Mouse (Mus musculus) embryo, embryonic 10 days (tissue): ENCODE measurements around the gene Nptx1.
A peak's percentile ranks its signal among the peaks of the same experiment; 100 is the strongest.

Experiments used
- DNase-seq: peaks from one replicate; pipeline ENCODE4 v3.0.0-alpha.2; 2015; ENCODE audit warnings: low spot score

Gene Nptx1

DNA sequence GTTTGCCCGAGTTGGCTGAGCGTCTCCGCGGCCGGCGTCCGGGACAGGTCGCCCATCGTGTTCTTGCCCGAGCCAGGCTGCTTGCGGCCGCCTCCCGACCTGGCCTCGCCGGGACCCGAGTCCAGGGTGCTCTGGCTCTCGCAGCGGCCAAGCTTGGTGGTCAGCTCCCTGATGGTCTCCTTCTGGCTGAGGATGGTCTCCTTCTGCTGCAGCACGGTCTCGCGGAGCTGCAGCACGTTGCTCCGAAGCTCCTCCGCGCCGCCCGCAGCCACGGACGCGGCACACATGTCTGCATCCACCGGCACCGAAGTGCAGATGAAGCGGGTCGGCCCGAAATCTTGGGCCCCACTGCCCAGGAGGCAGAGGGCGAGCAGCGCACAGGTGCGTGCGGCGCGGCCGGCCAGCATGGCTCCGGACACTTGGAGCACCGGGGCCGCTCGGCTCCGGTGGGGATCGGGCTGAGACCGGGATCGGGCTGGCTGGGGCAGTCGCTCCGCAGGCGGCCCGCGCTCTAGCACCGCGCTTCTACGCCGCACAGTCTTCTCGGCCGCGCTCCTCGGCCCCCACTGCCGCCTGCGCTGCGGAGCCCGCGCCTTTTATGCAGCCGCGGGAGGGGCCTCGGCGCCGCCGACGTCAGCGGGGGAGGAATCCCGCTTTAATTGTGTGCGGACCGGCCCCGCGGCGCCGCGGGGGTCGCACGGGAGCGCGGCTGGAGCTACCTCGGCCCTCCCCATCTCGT, at the start of gene Nptx1:
Gene Nptx1, minus strand, starts transcription at position 571 of the 739 bp plus-strand sequence.
- peak; percentile 40 for DNase-seq

DNA sequence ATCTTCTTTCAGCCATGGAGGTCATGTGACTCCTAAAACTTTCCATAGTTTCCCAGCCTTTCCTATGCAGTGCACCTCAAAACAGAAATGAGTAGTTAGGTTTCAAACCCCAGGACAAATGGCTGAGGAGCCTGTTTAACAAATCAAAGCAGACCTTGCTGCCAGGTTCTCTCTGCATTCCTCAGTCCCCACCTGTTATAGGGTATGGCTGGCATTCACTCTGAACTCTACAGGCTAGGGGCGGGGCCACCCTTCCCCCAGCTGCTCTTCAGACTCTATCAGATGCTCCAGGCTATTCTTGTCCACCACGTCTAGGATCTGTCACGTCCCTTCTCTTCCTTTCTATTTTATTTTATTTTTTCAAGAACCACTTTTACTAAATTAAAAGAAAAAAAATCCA, 46.4 kb upstream of the Nptx1 start:
- DNase-seq: peak; percentile 22

DNA sequence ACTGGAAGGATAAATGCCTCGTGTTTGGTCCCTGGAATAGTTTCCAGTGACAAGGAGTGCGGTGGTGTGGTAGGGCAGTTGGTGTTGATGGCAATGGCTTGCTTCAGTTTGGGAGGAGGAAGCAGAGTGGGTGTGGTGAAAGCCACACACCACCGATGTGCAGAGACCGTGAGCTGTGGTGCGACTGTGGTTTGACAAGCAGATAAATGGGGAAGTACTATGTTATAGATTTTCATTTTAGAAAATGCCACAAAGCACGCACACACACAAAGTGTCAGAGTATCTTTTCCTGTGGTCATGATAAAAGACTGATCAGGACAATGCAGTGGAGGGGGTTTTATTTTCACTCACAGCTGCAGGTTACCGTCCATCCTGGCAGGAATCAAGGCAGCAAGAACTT, 41.7 kb upstream of the Nptx1 start:
- no peak for DNase-seq

DNA sequence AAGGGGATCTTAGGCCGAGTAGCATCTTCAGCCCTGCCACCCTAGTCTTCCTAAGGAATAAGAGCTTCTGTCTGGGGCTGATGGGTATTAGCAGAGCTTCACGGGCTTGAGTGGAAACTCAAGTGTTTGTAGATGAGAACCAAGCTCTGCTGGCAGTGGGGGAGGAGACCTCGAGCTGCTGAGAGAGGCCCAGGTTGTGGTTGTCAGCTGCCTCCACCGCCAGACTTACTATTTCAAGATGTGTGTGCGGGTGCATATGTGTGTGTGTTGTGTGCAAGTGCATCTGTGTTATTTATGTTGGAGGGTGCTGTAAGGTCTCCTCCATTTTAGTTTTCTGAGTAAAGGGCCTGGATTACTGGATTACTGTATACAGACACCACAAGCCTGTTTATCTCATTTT, 39.6 kb upstream of the Nptx1 start:
- DNase-seq: no peak

DNA sequence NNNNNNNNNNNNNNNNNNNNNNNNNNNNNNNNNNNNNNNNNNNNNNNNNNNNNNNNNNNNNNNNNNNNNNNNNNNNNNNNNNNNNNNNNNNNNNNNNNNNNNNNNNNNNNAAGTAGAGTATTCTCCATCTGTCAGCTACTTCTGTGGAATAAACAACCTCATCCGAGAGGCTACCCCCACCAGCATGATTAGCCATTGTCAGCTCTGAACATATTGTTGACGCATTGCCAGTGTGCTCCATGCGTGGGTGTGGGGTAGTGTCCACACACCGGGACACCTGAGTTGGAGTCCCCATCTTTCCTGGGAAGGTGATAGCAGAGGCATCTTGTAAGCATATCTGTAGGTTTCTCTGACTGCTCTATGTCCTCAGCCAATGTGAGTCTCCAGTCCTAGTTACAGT, 39.0 kb upstream of the Nptx1 start:
- DNase-seq: no peak

DNA sequence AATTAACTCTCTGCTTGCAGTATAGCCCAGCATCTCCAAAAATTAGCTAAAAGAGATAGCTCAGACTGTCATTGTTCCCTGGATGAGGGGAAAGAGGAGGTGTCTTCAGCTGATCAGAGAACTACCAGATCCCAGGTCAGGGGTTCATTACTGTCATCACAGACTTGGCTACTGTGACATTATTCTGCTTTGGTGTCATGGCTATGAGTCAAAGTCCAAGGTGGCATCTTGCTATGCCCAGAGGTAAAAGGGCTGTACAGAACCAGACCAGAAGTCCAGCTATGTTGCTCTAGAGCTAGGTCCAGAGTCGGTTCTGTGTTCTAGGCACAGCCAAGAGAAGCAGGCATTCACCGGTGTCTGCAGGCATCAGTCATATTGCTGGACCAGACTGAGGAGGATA, 30.2 kb upstream of the Nptx1 start:
- DNase-seq: no peak

DNA sequence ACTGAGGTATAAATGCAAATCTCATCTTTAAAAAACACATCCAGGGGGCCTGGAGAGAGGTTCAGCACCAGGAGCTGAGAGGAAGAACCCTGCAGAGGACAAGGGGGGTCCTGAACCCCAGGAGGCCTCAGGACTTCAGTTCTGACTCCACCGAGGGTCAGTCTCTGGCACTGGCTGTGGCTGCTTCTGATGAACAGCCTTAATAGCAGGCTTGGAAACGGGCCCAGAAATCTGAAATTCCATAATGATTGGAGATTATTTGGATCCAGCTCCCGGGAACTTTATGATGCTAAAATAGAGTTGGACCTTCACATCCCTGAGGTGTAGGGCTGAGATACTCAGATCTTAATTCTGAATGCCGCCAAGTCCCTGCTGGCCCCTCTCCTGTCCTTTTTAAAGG, 29.3 kb upstream of the Nptx1 start:
- no peak for DNase-seq

DNA sequence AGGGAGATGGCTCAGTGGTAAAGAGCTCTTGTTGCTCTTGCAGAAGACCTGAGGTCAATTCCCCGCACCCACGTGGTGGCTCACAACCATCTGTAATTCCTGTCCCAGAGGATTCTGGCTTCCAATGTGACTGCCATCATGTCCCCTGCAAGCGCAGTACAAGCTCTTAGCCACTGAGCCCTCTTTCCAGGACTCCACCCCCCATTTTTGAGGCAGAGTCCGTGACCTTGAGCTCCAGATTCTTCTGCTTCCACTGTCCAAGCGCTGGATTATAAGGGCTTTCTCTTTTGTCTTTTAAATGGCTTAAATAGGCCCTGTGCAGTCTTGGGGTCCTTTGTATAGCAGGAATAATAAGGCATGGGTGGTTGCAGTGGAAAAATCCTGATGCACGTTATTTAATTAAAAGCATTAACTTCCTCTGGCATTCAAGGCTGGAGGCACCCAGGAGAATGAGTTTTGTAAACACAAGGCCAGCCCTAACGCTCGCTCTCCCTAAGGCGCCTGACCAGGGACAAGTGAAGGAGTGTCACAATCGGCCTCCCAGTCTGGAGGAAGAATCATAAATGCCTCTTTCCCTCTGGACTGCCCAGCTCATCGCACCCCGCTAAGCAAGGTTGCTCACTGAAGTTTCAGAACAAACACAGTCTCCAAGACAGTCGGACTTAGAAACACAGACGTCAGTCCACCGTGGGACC, 24.9 kb upstream of the Nptx1 start:
- DNase-seq: no peak

DNA sequence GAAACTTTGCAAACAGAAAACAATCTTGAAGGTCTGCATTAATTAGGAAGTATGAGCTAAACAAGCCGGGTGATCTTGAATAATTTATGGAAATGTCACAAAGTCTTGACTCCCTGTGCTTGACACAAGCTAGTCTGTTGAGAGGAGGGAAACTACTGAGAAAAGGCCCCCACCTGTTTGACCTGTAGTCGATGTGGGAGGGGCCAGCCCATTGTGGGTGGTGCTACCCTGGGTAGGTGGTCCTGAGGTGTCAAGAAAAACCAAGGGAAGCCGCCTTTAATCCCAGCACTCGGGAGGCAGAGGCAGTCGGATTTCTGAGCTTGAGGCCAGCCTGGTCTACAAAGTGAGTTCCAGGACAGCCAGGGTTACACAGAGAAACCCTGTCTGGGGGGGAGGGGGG, 18.6 kb upstream of the Nptx1 start:
- no peak for DNase-seq

DNA sequence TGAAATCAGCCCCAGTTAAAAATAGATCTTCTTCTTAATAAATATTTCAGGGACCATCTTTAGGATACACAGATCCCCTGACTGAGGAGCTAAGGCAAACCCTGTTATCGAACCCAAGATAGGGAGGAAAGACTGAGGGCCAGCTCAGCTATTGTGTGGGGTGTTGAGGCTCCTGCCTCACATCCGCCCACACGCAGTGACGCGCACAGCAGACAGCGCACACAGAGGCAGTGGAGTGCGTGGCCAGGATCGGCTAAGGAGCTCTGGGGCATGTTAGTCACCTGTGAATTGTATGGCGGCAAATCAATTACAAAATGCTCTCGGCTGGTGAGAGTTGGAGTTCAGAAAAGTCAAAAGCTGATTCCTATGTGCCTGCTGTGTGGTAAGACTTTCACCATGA, 18.1 kb upstream of the Nptx1 start:
- DNase-seq: no peak

DNA sequence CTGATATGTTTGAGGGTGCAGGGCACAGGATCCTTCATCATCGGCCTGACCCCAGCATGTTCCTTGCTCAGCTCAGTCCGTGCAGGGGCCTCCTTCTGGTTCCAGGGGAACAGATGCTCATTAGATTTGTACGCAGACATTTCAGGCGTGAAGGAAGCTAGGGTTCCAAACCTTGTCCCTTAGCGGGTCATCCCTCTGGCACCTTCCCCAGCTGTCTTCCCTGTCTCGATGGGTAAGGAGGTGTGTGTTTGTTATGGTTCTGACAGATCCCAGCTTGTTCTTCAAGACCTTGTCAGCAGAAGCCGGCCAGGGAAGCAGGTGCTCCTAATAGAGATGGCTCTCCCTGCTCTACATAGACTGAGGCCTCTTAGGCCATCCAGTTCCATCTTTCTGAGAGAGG, 17.5 kb upstream of the Nptx1 start:
- no peak for DNase-seq

DNA sequence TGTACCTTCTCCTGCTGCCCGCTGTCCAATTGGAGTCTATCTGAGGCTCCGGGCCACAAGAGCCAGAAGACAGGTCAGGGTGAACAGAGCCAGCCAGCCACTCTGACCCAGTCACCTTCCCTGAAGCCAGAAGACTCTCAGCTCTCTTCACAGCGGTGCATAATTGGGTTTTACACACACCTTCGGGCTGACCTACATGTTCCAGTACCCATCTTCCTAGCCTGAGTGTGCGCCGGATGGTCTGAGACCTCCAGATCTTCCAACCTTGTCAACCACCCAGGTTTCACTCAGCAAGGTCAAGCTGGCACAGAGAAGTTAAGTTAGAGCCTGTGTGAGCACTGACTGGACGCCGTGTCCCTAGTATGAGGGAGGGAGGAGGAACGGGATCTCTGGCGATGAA, 16.8 kb upstream of the Nptx1 start:
- no peak for DNase-seq

DNA sequence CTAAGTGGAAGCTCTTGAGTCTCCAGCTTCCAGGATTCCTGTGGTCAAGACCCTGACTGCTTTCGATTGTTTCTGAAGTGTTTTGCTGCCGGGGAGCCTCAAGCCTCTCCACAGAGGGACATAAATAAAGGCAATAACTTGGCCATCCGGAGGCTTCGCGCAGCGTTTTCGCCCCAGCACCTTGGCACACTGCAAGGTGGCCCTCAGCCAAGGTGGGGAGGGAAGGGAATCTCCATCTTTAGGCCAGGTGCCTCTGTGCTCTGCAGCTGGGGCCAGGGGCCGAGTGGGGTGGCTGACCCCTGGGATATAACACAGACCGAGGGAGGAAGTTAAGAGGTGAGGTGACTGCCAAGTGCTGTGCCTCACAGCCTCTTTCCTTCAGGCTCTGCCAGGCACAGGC, 15.6 kb upstream of the Nptx1 start:
- DNase-seq: no peak

DNA sequence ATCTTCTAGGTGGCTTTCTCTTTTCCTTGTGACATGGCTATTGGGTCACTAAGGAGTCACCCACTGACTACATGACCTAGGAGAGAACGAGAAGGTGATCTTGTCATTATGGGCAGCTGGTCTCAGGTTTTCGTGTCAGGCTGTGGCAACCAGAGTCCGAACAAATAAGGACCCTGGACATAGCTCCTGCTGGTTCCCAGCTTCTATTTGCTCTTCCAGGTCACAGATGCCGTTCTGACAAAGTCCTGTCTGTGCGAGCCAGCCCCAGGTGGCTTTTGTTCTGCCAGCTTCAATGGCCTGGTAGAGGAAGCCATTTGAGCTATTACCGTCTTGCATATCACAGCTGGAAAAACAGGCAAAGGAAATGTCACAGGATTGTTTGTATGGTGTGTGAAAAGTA, 14.7 kb upstream of the Nptx1 start:
- DNase-seq: no peak

DNA sequence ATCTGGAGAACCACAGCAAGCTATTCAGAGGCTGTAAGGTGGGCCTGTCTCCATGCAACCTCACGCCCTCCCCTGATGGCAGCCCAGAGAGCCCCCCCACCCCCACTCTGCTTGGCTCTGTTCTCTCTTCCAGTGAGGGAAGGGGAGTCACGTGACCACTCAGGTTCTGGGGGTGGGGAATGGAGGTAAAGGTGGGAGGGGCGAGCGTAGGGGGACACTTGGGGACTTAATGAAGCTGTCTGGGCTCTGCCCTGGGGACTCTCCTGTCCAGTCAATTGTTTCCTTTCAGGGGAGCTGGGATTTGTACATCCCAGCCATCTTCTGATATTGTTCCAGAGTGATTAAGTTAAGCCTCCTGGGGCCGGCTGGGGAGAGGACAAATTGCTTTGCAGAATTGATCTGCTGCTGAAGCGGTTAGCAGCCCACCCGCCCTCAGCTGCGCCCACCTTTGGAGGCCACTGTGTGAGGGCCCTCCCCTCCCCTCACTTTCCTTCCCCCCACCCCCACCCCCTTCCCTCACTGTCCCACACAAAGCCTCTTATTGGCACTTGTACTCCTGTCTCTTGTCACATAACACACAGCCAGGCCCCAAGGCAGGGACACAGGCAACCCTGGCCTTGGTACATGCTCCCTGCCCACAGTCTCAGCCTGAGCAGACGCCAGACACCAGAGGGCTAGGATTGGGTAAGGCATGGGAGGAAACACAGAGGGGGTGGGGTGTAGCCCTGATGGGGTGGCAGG, 11.5 kb upstream of the Nptx1 start:
- peak; percentile 69 for DNase-seq

DNA sequence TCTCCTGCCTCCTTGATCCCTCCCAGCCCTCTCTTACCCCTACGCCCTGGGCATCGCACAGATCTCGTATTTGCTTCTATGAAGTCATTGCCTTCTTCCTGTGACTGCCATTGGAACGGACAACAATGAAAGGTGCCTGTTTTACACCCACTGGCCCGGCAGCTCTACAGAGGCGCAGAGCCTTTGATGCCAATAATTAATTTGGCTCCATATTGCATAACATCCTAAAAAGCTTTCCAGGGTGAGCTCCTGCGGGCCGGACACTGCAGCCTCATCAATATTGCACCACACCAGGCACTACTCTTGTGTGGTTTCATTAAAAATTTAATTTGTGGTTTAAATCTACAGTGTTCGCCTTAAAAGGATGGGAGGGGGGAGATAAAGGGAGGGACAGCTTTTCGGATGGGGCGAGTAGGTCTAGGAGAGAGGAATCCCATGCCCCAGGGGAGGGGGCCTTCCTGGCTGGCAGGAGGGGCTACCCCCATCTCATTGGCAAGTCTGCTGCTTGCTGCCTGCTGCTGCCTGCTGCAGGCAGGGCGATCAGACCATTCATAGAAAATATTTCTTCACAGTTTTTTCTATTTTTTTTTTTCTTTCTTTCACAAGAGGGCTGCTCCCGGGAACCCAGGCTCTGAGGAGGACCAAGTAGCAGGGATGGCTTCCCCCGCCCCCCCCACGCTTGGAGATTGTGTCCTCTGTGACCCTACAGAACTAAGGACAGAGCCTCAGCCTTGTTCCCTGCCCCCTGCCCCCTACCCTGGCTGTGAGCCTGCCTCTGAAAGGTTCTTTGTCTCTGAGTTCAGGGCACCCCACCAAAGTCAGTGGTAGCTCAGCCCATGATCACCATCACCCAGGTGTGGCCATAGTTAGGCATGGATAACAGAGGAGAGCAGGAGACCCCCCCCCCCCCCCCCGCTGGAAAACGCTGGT, 10.7 kb upstream of the Nptx1 start:
- peak; percentile 45 for DNase-seq

DNA sequence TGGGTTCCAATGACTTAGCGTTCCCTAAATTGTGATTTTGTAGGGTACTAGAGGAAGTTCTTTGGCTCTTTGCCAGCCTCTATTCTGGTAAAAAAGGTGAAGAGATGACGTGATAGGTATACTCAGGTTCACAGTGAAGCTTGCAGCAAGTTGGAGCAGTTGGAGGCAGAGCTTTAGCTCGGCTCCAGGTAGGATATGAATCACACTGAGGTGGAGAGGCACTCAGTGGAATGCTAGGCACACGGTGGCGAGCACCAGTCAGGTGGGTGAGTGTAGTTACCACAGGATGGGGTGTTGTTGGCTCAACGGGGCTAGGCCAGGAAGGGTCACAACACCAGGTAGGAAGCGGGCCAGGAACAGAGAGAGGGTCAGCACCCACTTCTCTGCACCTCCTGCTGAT, 7.6 kb upstream of the Nptx1 start:
- DNase-seq: no peak

DNA sequence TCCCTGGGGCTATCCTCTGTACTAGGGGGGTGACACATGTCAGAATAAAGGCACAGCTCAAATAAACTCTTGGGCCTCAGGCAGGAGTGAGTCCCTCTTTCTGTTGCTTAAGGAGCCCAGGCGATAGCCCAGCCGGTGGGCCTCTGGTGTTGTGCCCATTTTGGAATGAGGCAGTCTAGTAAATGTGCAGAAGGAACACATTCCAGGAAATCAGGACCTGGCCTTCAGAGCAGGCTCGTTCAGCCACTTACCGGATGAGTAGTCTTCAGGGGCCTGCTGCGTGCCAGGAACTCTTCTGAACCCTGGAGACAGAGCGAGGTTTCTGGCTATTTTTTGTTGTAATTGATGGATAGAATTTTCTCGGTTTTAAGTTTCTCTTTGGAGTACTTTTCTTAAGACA, 7.2 kb upstream of the Nptx1 start:
- DNase-seq: no peak

DNA sequence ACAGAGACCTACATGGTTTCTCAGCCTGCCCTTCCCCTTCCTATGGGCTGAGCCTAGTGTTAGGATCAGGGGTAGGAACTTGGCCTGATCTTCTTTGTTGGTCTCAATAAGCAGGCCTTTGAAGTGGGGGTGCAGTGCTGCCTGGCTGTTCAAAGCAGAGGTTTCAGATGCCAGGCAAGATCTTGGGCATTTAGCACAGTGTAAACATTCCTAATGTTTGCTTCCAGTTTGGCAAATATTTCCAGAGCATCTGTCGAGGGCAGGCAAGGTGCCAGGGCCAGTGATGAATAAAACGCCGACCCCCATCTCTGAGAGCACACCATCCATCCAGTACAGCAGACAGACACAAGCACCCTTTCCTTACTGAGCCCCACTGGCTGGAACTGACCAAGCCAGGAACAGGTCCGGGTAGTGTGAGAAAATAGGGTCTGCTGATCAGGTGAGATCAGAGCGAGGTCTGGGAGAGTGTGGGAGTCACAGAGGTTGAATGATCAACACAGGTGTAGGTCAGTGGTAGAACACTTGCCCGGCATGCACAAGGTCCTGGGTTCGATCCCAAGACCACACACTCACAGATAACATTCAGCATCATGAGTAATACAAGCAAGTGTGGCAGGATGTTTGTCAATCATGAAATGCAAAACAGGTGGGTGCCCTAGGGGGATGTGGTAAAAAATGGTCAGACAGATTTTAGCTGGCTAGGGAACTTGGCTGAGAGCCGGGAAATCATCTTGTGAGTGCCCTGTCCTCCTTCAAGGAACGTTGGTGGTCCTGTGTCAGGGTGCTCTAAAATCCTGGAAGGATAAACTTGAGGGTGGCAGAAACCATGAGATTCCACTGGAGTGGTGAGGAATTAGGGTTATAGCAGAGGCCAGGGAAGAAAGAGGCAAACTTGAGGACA, 5.6 kb upstream of the Nptx1 start:
- no peak for DNase-seq

DNA sequence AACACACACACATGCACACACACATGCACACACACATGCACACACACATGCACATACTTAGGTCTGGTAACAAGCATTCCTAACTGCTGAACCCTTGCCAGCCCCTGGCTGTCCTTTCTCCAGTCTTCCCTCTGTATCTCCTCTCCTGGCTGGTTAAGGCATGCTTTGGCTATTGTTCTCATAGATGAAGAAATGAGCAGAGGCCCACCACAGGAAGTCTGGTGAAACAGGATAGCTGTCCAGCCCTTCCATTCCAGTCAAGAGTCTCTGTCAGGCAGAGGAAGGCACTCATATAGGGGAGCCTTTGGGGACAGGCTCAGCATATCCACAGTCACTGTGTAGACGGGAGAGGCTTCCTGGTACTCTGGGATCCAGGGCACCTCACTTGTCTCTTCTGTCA, 4.7 kb upstream of the Nptx1 start:
- no peak for DNase-seq

DNA sequence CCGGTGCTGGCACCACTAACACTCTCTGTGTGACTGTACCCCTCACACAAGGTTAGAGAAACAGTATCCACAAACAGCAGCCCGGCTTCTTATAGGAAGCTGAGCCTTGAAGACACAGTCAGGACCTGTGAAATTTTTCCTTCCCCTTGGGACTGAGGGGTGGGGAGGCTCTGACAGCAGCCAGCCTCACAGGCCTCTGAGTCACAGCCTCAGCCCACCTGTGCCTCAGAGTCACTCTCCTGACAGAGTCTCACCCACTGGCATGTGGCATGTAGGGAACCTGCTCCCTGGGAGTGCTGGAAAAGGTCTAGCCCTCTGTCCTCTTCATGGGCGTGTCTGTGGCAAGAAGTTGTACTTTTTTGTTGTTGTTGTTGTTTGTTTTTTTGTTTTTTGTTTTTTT, 3.9 kb upstream of the Nptx1 start:
- no peak for DNase-seq
